Mouse (Mus musculus): Measurements from ENCODE around the gene 4921536K21Rik. TPM values are rescaled to one million over a fixed set of nuclear protein-coding genes. Genes with fewer than 3 reads are reported as not detected.
"Not testable (repeated sequence)": the region's sequence is repeated elsewhere in the genome, so short reads cannot be mapped to it uniquely, and the experiment has no call there.

The 4921536K21Rik gene
- polyA plus RNA-seq, 1 experiment from 2014 or later, result 0.07 TPM

- 1% methylated on average over 65 of the region's 65 CpGs for WGBS
- Histone ChIP-seq H3K4me2 (ENCODE audit: low read length) (peak overlapping the region; percentile 84), H3K27ac (ENCODE audit: low read depth) (peak overlapping the region; percentile 64), H3K36me3 (ENCODE audit: control insufficient read depth, insufficient read depth, low read length) (no peaks in the 10 kb centered on the region), H3K27me3 (replicated peaks; ENCODE audit: control insufficient read depth, insufficient read depth, low read length) (peaks cover 7% of the 10 kb centered on the region; the same call in 1 of the 2 replicates), H3K4me1 (replicated peaks; ENCODE audit: control insufficient read depth, insufficient read depth, low read length) (peaks cover 4% of the 10 kb centered on the region), H3K4me3 (ENCODE audit: low read depth, low read length) (peak overlapping the region; percentile 50), H3K9ac (ENCODE audit: low read length) (peak overlapping the region; percentile 36; the same call in 1 of the 2 replicates), H3K9me3 (ENCODE audit: control insufficient read depth, low read length) (no peaks in the 10 kb centered on the region)
- ATAC-seq (replicated peaks; ENCODE audit: low FRiP score, low TSS enrichment, low read depth) (peak; percentile 85), DNase-seq (ENCODE audit: low spot score) (peak; percentile 89)
These were observed 18.6 kb upstream of the 4921536K21Rik start for GRCm38 (mm10) chr11:3913316-3914108.

- H3K9ac ChIP-seq (ENCODE audit: low read length), result peak overlapping the region; percentile 36; the same call in 1 of the 2 replicates
- peaks cover 4% of the 10 kb centered on the region for H3K4me1 ChIP-seq (replicated peaks; ENCODE audit: control insufficient read depth, insufficient read depth, low read length)
- WGBS, result 4% methylated on average over 16 of the region's 16 CpGs
- peaks cover 7% of the 10 kb centered on the region; the same call in 1 of the 2 replicates for H3K27me3 ChIP-seq (replicated peaks; ENCODE audit: control insufficient read depth, insufficient read depth, low read length)
- ATAC-seq (replicated peaks; ENCODE audit: low FRiP score, low TSS enrichment, low read depth) (0 out of 2 replicates have a peak, but pooled peaks have one; percentile 16), DNase-seq (ENCODE audit: low spot score) (peak; percentile 68)
- H3K4me3 ChIP-seq (ENCODE audit: low read depth, low read length), result peak overlapping the region; percentile 50
- no peaks in the 10 kb centered on the region for H3K36me3 ChIP-seq (ENCODE audit: control insufficient read depth, insufficient read depth, low read length)
- H3K9me3 ChIP-seq (ENCODE audit: control insufficient read depth, low read length), result no peaks in the 10 kb centered on the region
- no peak overlapping the region for H3K27ac ChIP-seq (ENCODE audit: low read depth)
- peak overlapping the region; percentile 84 for H3K4me2 ChIP-seq (ENCODE audit: low read length)
These were observed 18.0 kb upstream of the 4921536K21Rik start for GRCm38 (mm10) chr11:3912875-3913271.

GRCm38 (mm10) chr11:3912100-3912874, 17.4 kb upstream of the 4921536K21Rik start:
- ATAC-seq (replicated peaks; ENCODE audit: low FRiP score, low TSS enrichment, low read depth) (0 out of 2 replicates have a peak, but pooled peaks have one; percentile 13), DNase-seq (ENCODE audit: low spot score) (no peak)
- Histone ChIP-seq H3K27me3 (replicated peaks; ENCODE audit: control insufficient read depth, insufficient read depth, low read length) (peaks cover 7% of the 10 kb centered on the region; the same call in 1 of the 2 replicates), H3K27ac (ENCODE audit: low read depth) (no peak overlapping the region), H3K4me2 (ENCODE audit: low read length) (peak overlapping the region; percentile 84), H3K4me1 (replicated peaks; ENCODE audit: control insufficient read depth, insufficient read depth, low read length) (peaks cover 4% of the 10 kb centered on the region), H3K9me3 (ENCODE audit: control insufficient read depth, low read length) (no peaks in the 10 kb centered on the region), H3K9ac (ENCODE audit: low read length) (no peak overlapping the region), H3K4me3 (ENCODE audit: low read depth, low read length) (peak overlapping the region; percentile 50; the same call in 1 of the 2 replicates), H3K36me3 (ENCODE audit: control insufficient read depth, insufficient read depth, low read length) (no peaks in the 10 kb centered on the region)
- 20% methylated on average over 19 of the region's 19 CpGs for whole genome bisulfite sequencing

- not testable (repeated sequence) for H3K36me3 ChIP-seq (ENCODE audit: control insufficient read depth, insufficient read depth, low read length); H3K27ac ChIP-seq (ENCODE audit: low read depth); H3K4me1 ChIP-seq (replicated peaks; ENCODE audit: control insufficient read depth, insufficient read depth, low read length); H3K27me3 ChIP-seq (replicated peaks; ENCODE audit: control insufficient read depth, insufficient read depth, low read length); ATAC-seq (replicated peaks; ENCODE audit: low FRiP score, low TSS enrichment, low read depth); H3K4me2 ChIP-seq (ENCODE audit: low read length); DNase-seq (ENCODE audit: low spot score); H3K4me3 ChIP-seq (ENCODE audit: low read depth, low read length); H3K9me3 ChIP-seq (ENCODE audit: control insufficient read depth, low read length); H3K9ac ChIP-seq (ENCODE audit: low read length)
- 88% methylated on average over 6 of the region's 6 CpGs for WGBS
These were observed 16.5 kb upstream of the 4921536K21Rik start for GRCm38 (mm10) chr11:3911440-3911839.

GRCm38 (mm10) chr11:3910513-3911310, 15.8 kb upstream of the 4921536K21Rik start:
- no peak for ATAC-seq (replicated peaks; ENCODE audit: low FRiP score, low TSS enrichment, low read depth)
- H3K27ac ChIP-seq (ENCODE audit: low read depth), result no peak overlapping the region
- no peak for DNase-seq (ENCODE audit: low spot score)
- H3K9ac ChIP-seq (ENCODE audit: low read length), result no peak overlapping the region
- H3K4me3 ChIP-seq (ENCODE audit: low read depth, low read length), result no peak overlapping the region
- peaks cover 7% of the 10 kb centered on the region; the same call in 1 of the 2 replicates for H3K27me3 ChIP-seq (replicated peaks; ENCODE audit: control insufficient read depth, insufficient read depth, low read length)
- no peaks in the 10 kb centered on the region for H3K36me3 ChIP-seq (ENCODE audit: control insufficient read depth, insufficient read depth, low read length)
- H3K4me1 ChIP-seq (replicated peaks; ENCODE audit: control insufficient read depth, insufficient read depth, low read length), result peaks cover 4% of the 10 kb centered on the region
- H3K9me3 ChIP-seq (ENCODE audit: control insufficient read depth, low read length), result no peaks in the 10 kb centered on the region
- no peak overlapping the region for H3K4me2 ChIP-seq (ENCODE audit: low read length)
- WGBS, result 71% methylated on average over 5 of the region's 5 CpGs

GRCm38 (mm10) chr11:3909236-3909635, 14.3 kb upstream of the 4921536K21Rik start:
- Histone ChIP-seq H3K27me3 (replicated peaks; ENCODE audit: control insufficient read depth, insufficient read depth, low read length) (peaks cover 7% of the 10 kb centered on the region; the same call in 1 of the 2 replicates), H3K9ac (ENCODE audit: low read length) (no peak overlapping the region), H3K4me3 (ENCODE audit: low read depth, low read length) (no peak overlapping the region), H3K36me3 (ENCODE audit: control insufficient read depth, insufficient read depth, low read length) (no peaks in the 10 kb centered on the region), H3K4me2 (ENCODE audit: low read length) (no peak overlapping the region), H3K4me1 (replicated peaks; ENCODE audit: control insufficient read depth, insufficient read depth, low read length) (peaks cover 4% of the 10 kb centered on the region), H3K27ac (ENCODE audit: low read depth) (no peak overlapping the region), H3K9me3 (ENCODE audit: control insufficient read depth, low read length) (no peaks in the 10 kb centered on the region)
- ATAC-seq (replicated peaks; ENCODE audit: low FRiP score, low TSS enrichment, low read depth) (no peak), DNase-seq (ENCODE audit: low spot score) (no peak)
- 84% methylated on average over 4 of the region's 4 CpGs for WGBS

- Histone ChIP-seq H3K4me2 (ENCODE audit: low read length) (no peak overlapping the region), H3K9me3 (ENCODE audit: control insufficient read depth, low read length) (no peaks in the 10 kb centered on the region), H3K36me3 (ENCODE audit: control insufficient read depth, insufficient read depth, low read length) (no peaks in the 10 kb centered on the region), H3K4me1 (replicated peaks; ENCODE audit: control insufficient read depth, insufficient read depth, low read length) (no peaks in the 10 kb centered on the region), H3K27me3 (replicated peaks; ENCODE audit: control insufficient read depth, insufficient read depth, low read length) (no peaks in the 10 kb centered on the region), H3K4me3 (ENCODE audit: low read depth, low read length) (no peak overlapping the region), H3K9ac (ENCODE audit: low read length) (no peak overlapping the region), H3K27ac (ENCODE audit: low read depth) (no peak overlapping the region)
- DNase-seq (ENCODE audit: low spot score) (no peak), ATAC-seq (replicated peaks; ENCODE audit: low FRiP score, low TSS enrichment, low read depth) (no peak)
- whole genome bisulfite sequencing, result 83% methylated on average over 1 of the region's 1 CpGs
These were observed 10.5 kb upstream of the 4921536K21Rik start for GRCm38 (mm10) chr11:3905446-3905845.

- Histone ChIP-seq H3K9me3 (ENCODE audit: control insufficient read depth, low read length) (no peaks in the 10 kb centered on the region), H3K4me3 (ENCODE audit: low read depth, low read length) (no peak overlapping the region), H3K27ac (ENCODE audit: low read depth) (no peak overlapping the region), H3K36me3 (ENCODE audit: control insufficient read depth, insufficient read depth, low read length) (no peaks in the 10 kb centered on the region), H3K9ac (ENCODE audit: low read length) (no peak overlapping the region), H3K4me2 (ENCODE audit: low read length) (no peak overlapping the region), H3K27me3 (replicated peaks; ENCODE audit: control insufficient read depth, insufficient read depth, low read length) (no peaks in the 10 kb centered on the region), H3K4me1 (replicated peaks; ENCODE audit: control insufficient read depth, insufficient read depth, low read length) (no peaks in the 10 kb centered on the region)
- 87% methylated on average over 6 of the region's 6 CpGs for WGBS
- DNase-seq (ENCODE audit: low spot score), result no peak
- ATAC-seq (replicated peaks; ENCODE audit: low FRiP score, low TSS enrichment, low read depth), result no peak
These were observed 9.8 kb upstream of the 4921536K21Rik start for GRCm38 (mm10) chr11:3904673-3905072.
